Mouse (Mus musculus): ENCODE measurements around the gene Lst1. TPM values are rescaled to one million over a fixed set of nuclear protein-coding genes. Genes with fewer than 3 reads are reported as not detected.

Gene Lst1
- polyA plus RNA-seq, 1 experiment from 2014 or later, result 27.5 TPM

GRCm38 (mm10) chr17:35193881-35194843 lies 5.9 kb upstream of the Lst1 start, which contains the start of gene Ltb:
Gene Ltb (plus strand): TSS chr17:35194439.
- Histone ChIP-seq H3K9me3 (no peaks in the 10 kb centered on the region), H3K4me2 (peak within 1 kb of the TSS; percentile 87), H3K36me3 (no peaks in the 10 kb centered on the region), H3K27me3 (peaks cover 38% of the 10 kb centered on the region), H3K9ac (no peak within 1 kb of the TSS), H3K27ac (no peak within 1 kb of the TSS), H3K4me1 (peaks cover 22% of the 10 kb centered on the region), H3K4me3 (peak within 1 kb of the TSS; percentile 46)
- WGBS, result 57% methylated on average over 28 of the region's 28 CpGs
- no peak for ATAC-seq (ENCODE audit: insufficient number of reproducible peaks, low FRiP score, low TSS enrichment, low read depth)

GRCm38 (mm10) chr17:35192924-35193323 lies 4.7 kb upstream of the Lst1 start:
- H3K4me2 ChIP-seq, result no peak overlapping the region
- H3K9ac ChIP-seq, result no peak overlapping the region
- no peaks in the 10 kb centered on the region for H3K36me3 ChIP-seq
- 84% methylated on average over 5 of the region's 5 CpGs for WGBS
- H3K4me3 ChIP-seq, result no peak overlapping the region
- no peak for ATAC-seq (ENCODE audit: insufficient number of reproducible peaks, low FRiP score, low TSS enrichment, low read depth)
- peaks cover 34% of the 10 kb centered on the region for H3K27me3 ChIP-seq
- no peaks in the 10 kb centered on the region for H3K9me3 ChIP-seq
- H3K4me1 ChIP-seq, result peaks cover 22% of the 10 kb centered on the region
- no peak overlapping the region for H3K27ac ChIP-seq

GRCm38 (mm10) chr17:35191723-35192122 lies 3.5 kb upstream of the Lst1 start:
- Histone ChIP-seq H3K9me3 (no peaks in the 10 kb centered on the region), H3K4me3 (no peak overlapping the region), H3K27me3 (peaks cover 30% of the 10 kb centered on the region), H3K4me2 (no peak overlapping the region), H3K27ac (no peak overlapping the region), H3K36me3 (no peaks in the 10 kb centered on the region), H3K4me1 (peaks cover 22% of the 10 kb centered on the region), H3K9ac (no peak overlapping the region)
- ATAC-seq (ENCODE audit: insufficient number of reproducible peaks, low FRiP score, low TSS enrichment, low read depth), result no peak
- WGBS, result 62% methylated on average over 2 of the region's 2 CpGs

- H3K9ac ChIP-seq, result no peak overlapping the region
- no peaks in the 10 kb centered on the region for H3K36me3 ChIP-seq
- no peak overlapping the region for H3K4me3 ChIP-seq
- peaks cover 19% of the 10 kb centered on the region for H3K4me1 ChIP-seq
- no peak overlapping the region for H3K27ac ChIP-seq
- H3K4me2 ChIP-seq, result no peak overlapping the region
- ATAC-seq (ENCODE audit: insufficient number of reproducible peaks, low FRiP score, low TSS enrichment, low read depth), result no peak
- H3K9me3 ChIP-seq, result no peaks in the 10 kb centered on the region
- H3K27me3 ChIP-seq, result peaks cover 14% of the 10 kb centered on the region
- 70% methylated on average over 4 of the region's 4 CpGs for WGBS
Observed at GRCm38 (mm10) chr17:35190096-35190495, 1.9 kb upstream of the Lst1 start.

- H3K27me3 ChIP-seq, result peaks cover 5% of the 10 kb centered on the region
- peaks cover 10% of the 10 kb centered on the region for H3K4me1 ChIP-seq
- H3K9me3 ChIP-seq, result no peaks in the 10 kb centered on the region
- H3K9ac ChIP-seq, result no peak overlapping the region
- H3K27ac ChIP-seq, result no peak overlapping the region
- H3K4me2 ChIP-seq, result no peak overlapping the region
- H3K36me3 ChIP-seq, result no peaks in the 10 kb centered on the region
- no peak overlapping the region for H3K4me3 ChIP-seq
- WGBS, result 68% methylated on average over 1 of the region's 1 CpGs
- ATAC-seq (ENCODE audit: insufficient number of reproducible peaks, low FRiP score, low TSS enrichment, low read depth), result no peak
Observed at GRCm38 (mm10) chr17:35189186-35189585, 947 bp upstream of the Lst1 start.

- Histone ChIP-seq H3K36me3 (no peaks in the 10 kb centered on the region), H3K4me2 (no peak overlapping the region), H3K4me1 (peaks cover 9% of the 10 kb centered on the region), H3K27me3 (no peaks in the 10 kb centered on the region), H3K4me3 (no peak overlapping the region), H3K9ac (no peak overlapping the region), H3K9me3 (no peaks in the 10 kb centered on the region), H3K27ac (peak overlapping the region; percentile 14; the same call in 1 of the 2 replicates)
- 65% methylated on average over 4 of the region's 4 CpGs for WGBS
- no peak for ATAC-seq (ENCODE audit: insufficient number of reproducible peaks, low FRiP score, low TSS enrichment, low read depth)
Observed at GRCm38 (mm10) chr17:35187345-35187744, 894 bp downstream of the Lst1 start.

GRCm38 (mm10) chr17:35186681-35187080 lies 1.6 kb downstream of the Lst1 start:
- under 1% methylated on average over 4 of the region's 4 CpGs for WGBS
- ATAC-seq (ENCODE audit: insufficient number of reproducible peaks, low FRiP score, low TSS enrichment, low read depth), result no peak
- H3K27me3 ChIP-seq, result no peaks in the 10 kb centered on the region
- peak overlapping the region; percentile 85 for H3K27ac ChIP-seq
- H3K4me1 ChIP-seq, result peaks cover 9% of the 10 kb centered on the region
- peak overlapping the region; percentile 42 for H3K4me3 ChIP-seq
- no peaks in the 10 kb centered on the region for H3K36me3 ChIP-seq
- H3K9ac ChIP-seq, result no peak overlapping the region
- H3K9me3 ChIP-seq, result no peaks in the 10 kb centered on the region
- H3K4me2 ChIP-seq, result peak overlapping the region; percentile 53

- Histone ChIP-seq H3K9me3 (no peaks in the 10 kb centered on the region), H3K27ac (peak overlapping the region; percentile 85), H3K36me3 (no peaks in the 10 kb centered on the region), H3K9ac (peak overlapping the region; percentile 7; the same call in 1 of the 2 replicates), H3K4me3 (peak overlapping the region; percentile 42), H3K27me3 (no peaks in the 10 kb centered on the region), H3K4me1 (peaks cover 9% of the 10 kb centered on the region), H3K4me2 (peak overlapping the region; percentile 53)
- peak; percentile 53; the same call in 1 of the 2 replicates for ATAC-seq (ENCODE audit: insufficient number of reproducible peaks, low FRiP score, low TSS enrichment, low read depth)
- 2% methylated on average over 16 of the region's 18 CpGs for WGBS
Observed at GRCm38 (mm10) chr17:35185639-35186611, 2.3 kb downstream of the Lst1 start.

- Histone ChIP-seq H3K4me1 (no peaks in the 10 kb centered on the region), H3K36me3 (no peaks in the 10 kb centered on the region), H3K27ac (no peak overlapping the region), H3K9ac (no peak overlapping the region), H3K4me3 (no peak overlapping the region), H3K9me3 (no peaks in the 10 kb centered on the region), H3K4me2 (no peak overlapping the region), H3K27me3 (no peaks in the 10 kb centered on the region)
- no peak for ATAC-seq (ENCODE audit: insufficient number of reproducible peaks, low FRiP score, low TSS enrichment, low read depth)
- WGBS, result 85% methylated on average over 5 of the region's 5 CpGs
Observed at GRCm38 (mm10) chr17:35180093-35180492, 8.1 kb downstream of the Lst1 start.

- H3K36me3 ChIP-seq, result no peaks in the 10 kb centered on the region
- H3K4me2 ChIP-seq, result no peak overlapping the region
- no peak overlapping the region for H3K4me3 ChIP-seq
- H3K9me3 ChIP-seq, result no peaks in the 10 kb centered on the region
- 6% methylated on average over 5 of the region's 5 CpGs for WGBS
- H3K27ac ChIP-seq, result no peak overlapping the region
- ATAC-seq (ENCODE audit: insufficient number of reproducible peaks, low FRiP score, low TSS enrichment, low read depth), result no peak; the same call in 1 of the 2 replicates
- H3K4me1 ChIP-seq, result 0 out of 2 replicates have a peak, but pooled peaks cover 9% of the 10 kb centered on the region
- no peaks in the 10 kb centered on the region for H3K27me3 ChIP-seq
- no peak overlapping the region for H3K9ac ChIP-seq
Observed at GRCm38 (mm10) chr17:35178528-35178927, 9.7 kb downstream of the Lst1 start.

- no peak for ATAC-seq (ENCODE audit: insufficient number of reproducible peaks, low FRiP score, low TSS enrichment, low read depth)
- Histone ChIP-seq H3K36me3 (no peaks in the 10 kb centered on the region), H3K27me3 (no peaks in the 10 kb centered on the region), H3K27ac (no peak within 1 kb of the TSS), H3K9me3 (no peaks in the 10 kb centered on the region), H3K4me3 (no peak within 1 kb of the TSS), H3K4me1 (0 out of 2 replicates have a peak, but pooled peaks cover 11% of the 10 kb centered on the region), H3K4me2 (no peak within 1 kb of the TSS), H3K9ac (no peak within 1 kb of the TSS)
- 71% methylated on average over 2 of the region's 2 CpGs for WGBS
Observed at GRCm38 (mm10) chr17:35175968-35176367, 12.3 kb downstream of the Lst1 start, which contains the start of gene Aif1. Gene Aif1 (minus strand): TSS chr17:35176068.
